Mouse (Mus musculus) CH12F3 (cell line): ENCODE data around the gene Zfyve27.

Experiments used
- in situ Hi-C: fragments of 300-500 bp; cut with MboI; formaldehyde crosslinking; loops from 2 replicates; pipeline ENCODE4 v1.14.3; 2020; ENCODE audit warnings: low sequenced_read_pairs

Zfyve27 gene

GRCm38 (mm10) chr19:42141998-42142397 lies 21.8 kb upstream of the Zfyve27 start:
- in situ Hi-C loops: no loop called here

DNA sequence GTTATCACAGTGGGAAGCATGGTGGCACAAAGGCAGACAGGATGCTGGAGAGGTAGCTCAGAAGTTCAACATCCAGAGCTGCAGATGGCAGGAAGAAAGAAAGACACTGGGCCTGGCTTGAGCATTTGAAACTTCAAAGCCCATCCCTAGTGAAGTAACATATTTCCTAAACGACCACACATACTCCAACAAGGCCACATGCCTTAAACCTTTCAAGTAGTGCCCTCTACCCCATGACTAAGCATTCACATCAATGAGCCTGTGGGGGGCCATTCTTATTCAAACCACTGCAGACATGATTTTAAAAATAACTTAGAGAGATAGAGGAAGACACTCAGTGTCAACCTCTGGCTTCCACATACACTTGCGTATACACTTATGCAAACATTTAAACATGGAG lies 21.0 kb upstream of the Zfyve27 start:
- in situ Hi-C loops: no loop called here

- in situ Hi-C loops: no loop called here
Observed at GRCm38 (mm10) chr19:42144067-42144466, 19.7 kb upstream of the Zfyve27 start.

DNA sequence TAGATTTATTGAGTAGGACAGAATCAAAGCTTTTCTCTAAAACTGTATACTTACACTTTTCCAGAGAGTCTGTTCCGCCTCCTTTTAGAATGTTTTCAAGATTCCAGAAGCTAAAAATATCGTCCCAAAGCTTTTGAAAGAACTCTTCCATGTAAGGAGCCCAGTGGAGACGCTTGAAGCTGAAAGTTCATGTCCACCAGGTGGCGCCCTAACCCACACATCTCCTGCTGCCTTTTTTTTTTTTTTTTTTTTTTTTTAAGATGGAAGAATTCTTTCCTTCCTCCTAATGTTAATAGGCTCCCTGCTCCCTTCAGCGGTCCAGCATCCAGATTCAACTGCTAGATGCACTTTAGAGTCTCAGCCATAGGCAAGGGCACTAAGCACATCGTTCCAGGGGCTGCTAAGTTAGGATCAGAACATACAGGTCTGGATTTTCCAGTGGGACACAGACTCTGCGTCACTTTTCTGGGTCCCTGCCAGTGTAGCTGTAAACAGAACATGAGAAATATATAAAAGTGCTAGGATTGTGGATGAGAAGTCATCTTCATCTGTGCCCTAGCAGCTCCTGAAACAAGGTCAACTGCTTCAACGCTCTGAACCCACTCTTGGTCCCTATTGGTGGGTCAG lies 19.1 kb upstream of the Zfyve27 start:
- in situ Hi-C loops: no loop called here

DNA sequence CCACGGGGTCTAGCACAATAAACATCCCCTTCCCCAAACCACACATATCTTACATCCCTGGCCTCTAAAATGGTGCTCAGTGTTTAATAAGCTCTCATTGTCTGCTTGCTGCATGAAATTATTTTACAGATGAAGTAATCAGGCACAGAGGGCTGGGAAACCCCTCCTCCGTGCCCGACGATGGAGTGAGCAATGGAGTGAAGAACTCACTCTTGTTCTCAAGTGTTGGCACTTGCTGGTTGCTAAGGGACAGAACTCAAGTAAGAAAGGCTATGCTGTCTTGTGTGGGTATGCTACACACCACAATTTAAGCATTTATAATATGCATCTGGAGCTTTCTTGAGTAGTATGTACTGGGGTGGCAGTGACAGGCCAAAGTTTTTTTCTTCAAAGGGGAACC lies 18.5 kb upstream of the Zfyve27 start:
- in situ Hi-C loops: no loop called here

GRCm38 (mm10) chr19:42145731-42146130 lies 18.0 kb upstream of the Zfyve27 start:
- in situ Hi-C loops: no loop called here

GRCm38 (mm10) chr19:42146276-42147010 lies 17.3 kb upstream of the Zfyve27 start:
- in situ Hi-C loops: no loop called here

- in situ Hi-C loops: no loop called here
Observed at GRCm38 (mm10) chr19:42147170-42147768, 16.5 kb upstream of the Zfyve27 start, which contains the start of gene Marveld1. TSS of gene Marveld1 (plus strand) at chr19:42147400.

- in situ Hi-C loops: no loop called here
Observed at GRCm38 (mm10) chr19:42147769-42148568, 15.8 kb upstream of the Zfyve27 start.

GRCm38 (mm10) chr19:42148569-42148860 lies 15.2 kb upstream of the Zfyve27 start:
- in situ Hi-C loops: no loop called here

GRCm38 (mm10) chr19:42151990-42152389 lies 11.8 kb upstream of the Zfyve27 start:
- in situ Hi-C loops: no loop called here

- in situ Hi-C loops: no loop called here
Observed at GRCm38 (mm10) chr19:42157493-42158237, 6.1 kb upstream of the Zfyve27 start.

GRCm38 (mm10) chr19:42158246-42159017 lies 5.3 kb upstream of the Zfyve27 start:
- in situ Hi-C loops: no loop called here

GRCm38 (mm10) chr19:42164188-42164587 lies 437 bp downstream of the Zfyve27 start:
- in situ Hi-C loops: no loop called here

GRCm38 (mm10) chr19:42166130-42166529 lies 2.4 kb downstream of the Zfyve27 start:
- in situ Hi-C loops: no loop called here

DNA sequence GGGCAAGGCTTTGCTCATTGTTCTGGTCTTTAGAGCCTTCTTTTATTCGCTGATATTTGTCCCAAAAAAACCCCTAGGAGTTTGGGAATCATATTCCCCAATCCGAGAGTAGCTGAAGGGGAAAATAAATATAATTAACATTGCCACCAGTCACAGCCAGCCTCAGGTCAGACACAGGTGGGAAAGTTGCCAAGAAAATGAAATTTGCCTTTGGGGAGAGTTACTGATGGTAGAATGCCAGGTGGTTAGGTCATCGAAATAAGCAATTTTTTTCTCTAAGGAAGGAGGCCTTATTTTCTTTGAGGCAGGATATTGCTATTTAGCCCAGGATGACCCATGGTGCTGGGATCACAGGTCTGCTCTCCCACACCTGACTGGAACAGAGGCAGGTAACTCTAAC lies 3.0 kb downstream of the Zfyve27 start:
- in situ Hi-C loops: no loop called here

- in situ Hi-C loops: no loop called here
Observed at GRCm38 (mm10) chr19:42167489-42167888, 3.7 kb downstream of the Zfyve27 start.

GRCm38 (mm10) chr19:42169322-42169975 lies 5.7 kb downstream of the Zfyve27 start:
- in situ Hi-C loops: no loop called here
